Mouse (Mus musculus) urinary bladder, postnatal 10 days (tissue): ENCODE measurements around the gene Car14.
"Not testable (repeated sequence)": the region's sequence is repeated elsewhere in the genome, so short reads cannot be mapped to it uniquely, and the experiment has no call there.

ENCODE experiments used
- DNase-seq: peaks from one replicate; pipeline ENCODE4 v3.0.0; 2022; ENCODE audit warnings: low spot score

Car14 gene

GRCm38 (mm10) chr3:95924185-95924584 is 19.7 kb upstream of the Car14 start:
- no peak for DNase-seq

GRCm38 (mm10) chr3:95923429-95923828 is 18.9 kb upstream of the Car14 start:
- not testable (repeated sequence) for DNase-seq

- not testable (repeated sequence) for DNase-seq
Observed at GRCm38 (mm10) chr3:95920532-95920931, 16.0 kb upstream of the Car14 start.

GRCm38 (mm10) chr3:95916760-95917159 is 12.3 kb upstream of the Car14 start:
- no peak for DNase-seq

DNA sequence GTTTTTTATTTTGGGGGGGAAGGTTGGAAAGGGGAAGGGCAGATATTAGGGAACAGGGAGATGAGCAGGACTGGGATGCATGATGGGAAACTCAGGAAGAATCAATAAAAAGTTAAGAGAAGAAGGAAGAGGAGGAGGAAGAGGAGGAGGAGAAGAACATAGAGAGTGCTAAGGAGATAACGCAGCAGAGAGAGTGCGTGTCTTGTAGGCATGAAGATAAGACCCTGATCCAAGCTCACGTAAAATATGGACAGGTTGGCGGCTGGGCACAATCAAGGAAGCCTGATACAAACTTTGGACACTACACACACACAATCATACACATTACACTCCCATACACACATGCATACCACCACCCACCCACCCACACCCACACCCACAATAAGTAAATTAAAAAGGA is 10.2 kb upstream of the Car14 start:
- DNase-seq, result no peak

- no peak for DNase-seq
Observed at GRCm38 (mm10) chr3:95907613-95908012, 3.1 kb upstream of the Car14 start.

DNA sequence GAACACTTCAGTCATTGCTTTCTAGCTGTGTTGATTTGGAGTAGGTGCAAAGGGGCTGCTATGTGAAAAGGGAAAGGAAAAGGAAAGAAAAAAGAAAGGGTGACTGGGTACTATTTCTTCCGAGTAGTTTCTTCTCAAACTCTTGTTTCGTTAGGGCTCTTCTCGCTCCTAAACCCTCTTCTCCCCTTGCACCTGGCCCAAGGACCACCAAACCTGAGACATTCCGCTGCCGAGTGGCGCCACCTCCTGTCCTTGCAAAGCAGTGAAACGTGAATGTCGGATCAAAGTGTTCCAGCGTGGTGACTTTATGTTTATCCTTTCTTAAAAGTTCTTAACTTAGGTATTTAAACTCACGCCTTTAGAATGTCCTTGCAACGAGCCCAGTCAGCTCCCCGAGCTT is 2.4 kb upstream of the Car14 start:
- no peak for DNase-seq

GRCm38 (mm10) chr3:95905940-95906492 is 1.5 kb upstream of the Car14 start:
- no peak for DNase-seq

GRCm38 (mm10) chr3:95905146-95905939 is 852 bp upstream of the Car14 start:
- DNase-seq, result no peak

- no peak for DNase-seq
Observed at GRCm38 (mm10) chr3:95903753-95904502, 563 bp downstream of the Car14 start.

DNA sequence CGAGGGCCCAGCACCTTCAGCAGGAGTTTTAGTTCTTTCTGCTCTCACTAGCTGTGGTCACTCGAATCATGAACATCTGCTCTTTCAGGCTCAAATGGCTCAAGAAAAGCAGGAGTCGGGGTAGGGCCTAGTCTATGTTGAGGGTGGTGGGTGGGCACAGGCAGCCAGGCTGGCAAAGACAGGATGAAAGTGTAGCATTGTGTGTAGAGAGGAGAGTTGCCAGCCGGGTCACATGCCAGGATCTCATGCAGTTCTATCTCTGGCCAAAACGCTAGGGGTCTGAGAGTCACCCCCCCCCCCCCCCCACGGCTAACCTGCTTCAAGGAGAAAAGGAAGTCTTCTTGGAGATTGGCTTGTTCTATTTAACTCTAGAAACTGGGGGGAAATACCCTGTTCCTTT is 1.8 kb downstream of the Car14 start:
- no peak for DNase-seq

- DNase-seq, result no peak
Observed at GRCm38 (mm10) chr3:95902373-95902625, 2.2 kb downstream of the Car14 start.

GRCm38 (mm10) chr3:95901616-95902372 is 2.7 kb downstream of the Car14 start:
- DNase-seq, result no peak

GRCm38 (mm10) chr3:95899800-95900524 is 4.5 kb downstream of the Car14 start:
- no peak for DNase-seq

DNA sequence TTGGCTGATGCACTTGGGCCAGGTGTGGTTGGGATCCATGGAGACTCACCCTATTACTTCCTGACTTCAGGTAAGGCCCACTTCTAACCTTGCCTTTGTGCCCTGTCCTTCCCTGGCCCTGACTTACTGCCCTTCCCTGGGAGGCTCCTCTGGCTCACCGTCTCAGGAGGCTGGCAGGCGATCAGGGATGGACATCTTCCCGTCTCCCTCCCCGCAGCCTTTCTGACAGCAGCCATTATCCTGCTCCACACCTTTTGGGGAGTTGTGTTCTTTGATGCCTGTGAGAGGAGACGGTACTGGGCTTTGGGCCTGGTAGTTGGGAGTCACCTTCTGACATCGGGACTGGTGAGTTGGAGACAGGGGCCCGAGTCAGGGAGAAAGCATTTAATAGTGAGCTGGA is 9.0 kb downstream of the Car14 start:
- DNase-seq, result not testable (repeated sequence)

DNA sequence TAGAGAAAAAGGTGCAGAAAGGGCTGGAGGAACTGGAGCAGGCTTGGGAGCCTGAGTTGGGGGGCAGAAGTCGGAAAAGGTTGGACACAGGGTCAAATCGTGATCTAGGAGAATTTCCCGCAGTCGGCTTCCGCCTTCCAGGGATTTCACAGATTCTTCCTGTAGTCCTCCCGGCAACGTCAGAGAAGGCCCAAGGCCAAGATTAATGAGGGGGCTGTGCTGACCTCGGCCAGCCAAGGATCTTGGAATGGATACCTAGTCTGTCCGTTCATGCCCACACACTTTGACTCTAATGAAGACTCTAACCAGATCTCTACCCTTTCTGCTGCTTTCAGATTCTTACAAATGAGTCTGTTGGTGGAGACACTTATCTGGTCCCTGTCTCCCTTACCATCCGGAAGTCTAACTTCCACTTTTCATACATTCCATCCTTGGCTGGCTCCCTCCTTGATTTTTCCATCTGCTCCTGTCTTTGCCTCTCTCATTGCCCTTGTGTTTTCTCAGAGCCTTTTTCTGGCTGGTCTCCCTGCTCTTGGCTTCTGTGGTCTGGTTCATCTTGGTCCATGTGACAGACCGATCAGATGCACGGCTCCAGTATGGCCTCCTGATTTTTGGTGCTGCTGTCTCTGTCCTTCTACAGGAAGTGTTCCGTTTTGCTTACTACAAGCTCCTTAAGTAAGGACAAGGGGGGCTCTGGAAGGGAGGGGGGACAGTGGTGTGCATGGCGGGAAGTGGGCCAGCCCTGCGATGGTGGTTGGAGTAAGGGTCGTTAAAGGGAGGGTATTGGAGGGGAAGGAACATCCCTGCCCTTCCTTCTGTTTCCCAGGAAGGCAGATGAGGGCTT is 10.0 kb downstream of the Car14 start:
- DNase-seq, result no peak

DNA sequence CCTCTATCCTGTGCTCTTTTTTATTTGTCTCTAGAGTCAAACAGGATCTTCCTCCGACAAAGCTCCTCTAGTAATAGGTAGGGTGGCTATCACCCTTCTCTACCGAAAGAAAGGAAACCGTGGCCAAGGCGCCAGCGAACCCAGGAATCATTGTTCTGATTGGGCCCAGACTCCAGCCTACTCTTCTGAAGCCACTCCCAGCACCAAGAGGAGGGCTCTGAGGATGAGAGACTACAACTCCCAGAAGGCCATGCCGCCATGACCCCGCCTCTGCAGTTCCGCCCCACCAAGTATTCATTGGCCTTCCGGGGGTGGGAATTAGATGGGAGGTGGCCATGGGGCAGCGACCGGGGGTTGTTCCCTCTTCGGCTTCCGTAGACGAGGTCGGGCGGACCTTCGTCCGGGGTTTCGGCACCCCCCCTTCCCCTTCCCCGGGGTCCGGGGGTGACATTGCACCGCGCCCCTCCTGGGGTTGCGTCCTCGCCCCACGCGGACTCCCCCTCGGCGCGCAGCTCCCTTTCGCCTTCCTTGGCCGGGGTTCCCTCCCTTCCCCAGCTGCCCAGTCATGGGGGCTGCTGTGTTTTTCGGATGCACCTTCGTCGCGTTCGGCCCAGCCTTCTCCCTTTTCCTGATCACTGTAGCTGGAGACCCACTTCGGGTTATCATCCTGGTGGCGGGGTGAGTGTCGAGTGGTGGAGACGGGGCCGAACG is 10.7 kb downstream of the Car14 start, which contains the start of gene Aph1a:
Gene Aph1a (plus strand): TSS at position 364 of the 711 bp plus-strand sequence.
- DNase-seq, result peak; percentile 86

GRCm38 (mm10) chr3:95893126-95893525 is 11.4 kb downstream of the Car14 start:
- DNase-seq, result no peak

DNA sequence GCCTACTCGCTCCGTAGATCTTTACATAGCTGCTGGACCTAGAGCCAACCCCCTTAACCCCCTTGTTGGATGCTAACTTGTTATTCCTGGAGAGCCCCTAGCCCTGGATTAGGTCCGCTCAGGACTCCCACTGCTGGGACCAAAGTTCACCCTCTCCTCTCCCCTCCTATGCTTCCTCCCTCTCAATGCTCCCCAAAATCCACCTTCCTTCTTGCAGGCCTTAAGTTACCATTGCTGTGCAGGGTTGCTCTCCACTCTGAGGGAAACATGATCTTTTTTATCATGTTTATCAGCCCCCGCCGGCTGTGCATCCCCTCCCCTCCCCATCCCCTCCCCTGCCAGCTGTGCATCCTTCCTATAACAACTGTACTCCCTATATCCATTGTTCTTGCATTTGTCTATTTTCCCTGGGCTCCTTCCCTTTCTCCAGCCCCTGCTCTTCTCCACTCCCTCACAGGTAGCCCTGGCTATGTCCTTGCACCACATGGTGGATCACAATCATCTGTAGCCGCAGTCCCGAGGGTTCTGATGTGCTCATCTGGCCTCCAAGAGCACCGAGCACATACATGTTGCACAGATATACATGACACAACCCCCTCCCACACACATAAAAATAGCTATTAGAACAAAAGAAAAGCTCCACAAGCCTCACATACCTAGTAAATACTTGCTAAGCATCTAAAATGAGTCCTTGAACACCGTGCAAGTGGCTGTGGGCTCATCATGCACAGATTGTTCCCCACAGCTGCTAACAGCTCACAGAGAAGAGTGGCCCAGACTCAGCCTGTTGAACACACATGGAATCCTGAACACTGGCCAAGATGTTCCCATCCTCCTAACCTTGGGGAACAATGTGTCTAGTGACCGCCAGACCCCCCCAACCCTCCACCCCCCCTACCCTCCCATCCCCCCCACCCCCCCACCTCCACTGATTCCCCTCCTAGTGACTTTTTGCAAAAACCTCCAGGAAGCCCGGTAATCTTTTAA is 12.1 kb downstream of the Car14 start:
- DNase-seq, result no peak
